Mouse (Mus musculus) lung, postnatal 0 days (tissue): ENCODE results near the gene Ctsq.

Experiments used
- CTCF ChIP-seq: IDR thresholded peaks from 2 replicates; pipeline ENCODE4 v1.5.1; 2016; ENCODE audit warnings: antibody characterized with exemption, mild to moderate bottlenecking
- EP300 ChIP-seq: IDR thresholded peaks from 2 replicates; pipeline ENCODE4 v1.6.1; 2016; ENCODE audit warnings: antibody characterized with exemption, mild to moderate bottlenecking, control low read depth

GRCm38 (mm10) chr13:61005859-61006258 lies 34.6 kb downstream of the Ctsq start, which contains the start of gene Ctsj:
- TF ChIP-seq CTCF (no peak), EP300 (no peak)
